Mouse (Mus musculus) ES-E14 (cell line): ENCODE measurements at regions not wholly inside any gene's neighbourhood (a gene's known extent, or its start where the extent isn't known, plus 50 kb on each side); places are given as distances from the start of the nearest gene placed in this dataset.
"Not testable (repeated sequence)": the region's sequence is repeated elsewhere in the genome, so short reads cannot be mapped to it uniquely, and the experiment has no call there.

Source experiments
- CHD2 ChIP-seq: IDR thresholded peaks from 2 replicates; pipeline ENCODE4 v1.6.1; 2014; ENCODE audit warnings: mild to moderate bottlenecking, low read depth, low read length, inconsistent platforms
- MAFK ChIP-seq: IDR thresholded peaks from 2 replicates; pipeline ENCODE4 v1.6.1; 2014; ENCODE audit warnings: mild to moderate bottlenecking, low read depth, low read length, inconsistent platforms; ENCODE audit not compliant: insufficient read depth

- not testable (repeated sequence) for TF ChIP-seq CHD2, MAFK
Observed at GRCm38 (mm10) chrX:103067107-103067506, 119.3 kb downstream of the Nap1l2 start.
